Mouse (Mus musculus) testis, adult 2 months (tissue): ENCODE measurements at regions not wholly inside any gene's neighbourhood (a gene's known extent, or its start where the extent isn't known, plus 50 kb on each side); places are given as distances from the start of the nearest gene placed in this dataset.

Source experiments
- CTCF ChIP-seq: fragments of 200-500 bp; IDR thresholded peaks from 2 replicates; pipeline ENCODE4 v1.5.1; 2012; ENCODE audit warnings: low read depth, mild to moderate bottlenecking, inconsistent platforms, low read length, moderate library complexity; ENCODE audit not compliant: control insufficient read depth, insufficient read depth, insufficient replicate concordance
- POLR2A ChIP-seq: fragments of 200-500 bp; IDR thresholded peaks from 2 replicates; pipeline ENCODE4 v1.6.1; 2012; ENCODE audit warnings: low read depth, mild to moderate bottlenecking, inconsistent platforms, low read length, moderate library complexity; ENCODE audit not compliant: control insufficient read depth

DNA sequence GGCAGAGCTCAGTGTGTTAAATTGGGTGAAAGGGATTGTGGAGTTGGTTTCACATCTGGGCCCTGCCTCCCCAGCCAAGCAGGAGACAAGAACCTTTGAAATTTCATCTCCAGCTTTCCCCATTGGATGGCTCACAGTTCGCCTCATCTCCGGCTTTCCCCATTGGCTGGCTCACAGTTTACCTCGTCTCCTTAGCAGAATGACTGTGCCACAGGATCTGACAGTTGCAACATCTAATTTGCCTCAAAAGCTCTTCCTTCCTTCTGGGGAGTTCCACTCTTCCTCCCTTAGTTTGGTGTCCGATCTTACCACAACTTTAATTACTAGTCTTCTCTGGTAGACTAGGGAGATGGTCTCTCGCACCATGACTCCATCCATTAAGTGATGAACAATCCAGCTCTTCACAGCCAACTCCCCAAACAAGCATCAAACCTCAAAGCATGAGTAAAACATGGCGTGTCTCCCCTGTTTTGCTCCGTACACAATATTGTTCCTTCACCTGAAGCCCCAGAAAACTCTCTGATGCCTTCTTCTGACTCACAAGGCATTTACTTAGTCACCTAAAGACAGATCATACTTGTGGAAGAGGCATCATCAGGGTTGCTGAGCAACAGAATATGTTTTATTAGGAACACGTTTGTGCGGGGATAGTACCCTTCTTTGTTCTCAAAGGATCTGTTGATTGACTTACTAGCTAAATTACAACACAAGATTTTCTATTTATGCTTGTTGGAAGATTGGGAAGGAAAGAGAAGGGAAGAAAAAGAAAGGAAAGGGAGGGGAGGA lies 199.1 kb upstream of the Serp2 start:
- TF ChIP-seq CTCF (no peak), POLR2A (no peak)
